Mouse (Mus musculus): Measurements from ENCODE around the gene 4930452B06Rik. TPM values are rescaled to one million over a fixed set of nuclear protein-coding genes. Genes with fewer than 3 reads are reported as not detected.
"Not testable (repeated sequence)": the region's sequence is repeated elsewhere in the genome, so short reads cannot be mapped to it uniquely, and the experiment has no call there.

The 4930452B06Rik gene
- polyA plus RNA-seq, 1 experiment from 2014 or later = 15.4 TPM

DNA sequence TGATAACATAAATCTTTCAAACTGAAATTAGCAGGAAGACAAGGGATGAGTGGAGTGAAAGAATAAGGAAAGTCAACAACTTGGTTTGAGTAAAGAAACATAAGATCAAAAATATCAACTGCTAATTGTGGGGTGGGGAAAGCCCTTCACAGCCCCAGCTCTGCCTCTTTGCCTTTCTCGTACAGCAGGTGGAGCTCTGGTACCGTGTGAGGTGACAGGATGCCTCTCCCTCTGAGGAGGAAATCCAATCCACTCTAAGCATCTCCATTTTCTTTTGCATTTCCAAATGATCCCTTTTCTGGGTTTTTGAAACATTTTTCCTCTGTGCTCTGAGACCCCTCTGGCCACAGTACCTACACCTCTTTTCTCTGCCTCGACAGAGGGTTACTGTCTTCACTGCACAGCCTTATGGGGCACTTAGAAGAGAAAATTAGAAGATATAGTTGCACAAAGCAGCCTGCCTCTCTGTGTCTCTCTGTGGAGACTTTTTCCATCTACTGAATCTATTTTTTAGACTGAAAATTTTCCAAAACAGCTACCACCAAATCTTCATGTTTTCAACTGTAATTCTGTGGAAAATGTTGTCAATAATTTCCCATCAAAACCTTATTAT is 57.4 kb downstream of the 4930452B06Rik start:
- no peak overlapping the region for H3K4me2 ChIP-seq (ENCODE audit: low read depth, low read length, severe bottlenecking)
- H3K4me1 ChIP-seq (replicated peaks; ENCODE audit: control insufficient read depth, insufficient read depth, low read length) = no peaks in the 10 kb centered on the region
- no peaks in the 10 kb centered on the region for H3K27me3 ChIP-seq (ENCODE audit: control insufficient read depth, insufficient read depth, low read length)
- no peaks in the 10 kb centered on the region for H3K9me3 ChIP-seq (ENCODE audit: control insufficient read depth, low read length)
- H3K9ac ChIP-seq (ENCODE audit: low read length) = no peak overlapping the region
- no peak overlapping the region for H3K4me3 ChIP-seq (ENCODE audit: low read depth, low read length)
- H3K27ac ChIP-seq (ENCODE audit: low read depth, low read length) = no peak overlapping the region
- WGBS = 3% methylated on average over 3 of the region's 3 CpGs
- H3K36me3 ChIP-seq (ENCODE audit: control insufficient read depth, insufficient read depth, low read length) = no peaks in the 10 kb centered on the region
- ATAC-seq (replicated peaks; ENCODE audit: low FRiP score) (peak; percentile 74), DNase-seq (ENCODE audit: low spot score) (peak; percentile 71)

DNA sequence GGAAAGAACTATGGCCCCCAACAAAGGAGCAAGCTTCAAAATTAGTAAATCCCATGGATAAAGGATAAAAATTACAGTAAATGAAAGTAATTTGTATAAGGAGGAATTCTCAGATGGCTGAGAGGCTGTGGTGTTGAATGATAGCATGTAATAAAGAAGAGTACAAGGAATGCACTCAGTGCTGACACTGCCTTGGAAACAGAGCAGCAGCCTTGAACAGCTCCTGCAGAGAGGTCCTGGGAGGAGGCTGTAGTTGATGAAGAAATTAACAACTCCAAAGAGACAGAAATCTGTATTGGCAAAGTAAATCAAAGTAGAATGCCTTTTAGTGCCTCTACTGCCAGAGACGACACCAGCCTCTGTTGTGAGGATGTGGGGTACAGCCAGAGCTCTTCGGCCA is 61.1 kb downstream of the 4930452B06Rik start:
- H3K4me2 ChIP-seq (ENCODE audit: low read depth, low read length, severe bottlenecking) = no peak overlapping the region
- no peak overlapping the region for H3K27ac ChIP-seq (ENCODE audit: low read depth, low read length)
- H3K9me3 ChIP-seq (ENCODE audit: control insufficient read depth, low read length) = no peaks in the 10 kb centered on the region
- H3K4me1 ChIP-seq (replicated peaks; ENCODE audit: control insufficient read depth, insufficient read depth, low read length) = no peaks in the 10 kb centered on the region
- DNase-seq (ENCODE audit: low spot score) (no peak), ATAC-seq (replicated peaks; ENCODE audit: low FRiP score) (no peak)
- no peaks in the 10 kb centered on the region for H3K27me3 ChIP-seq (ENCODE audit: control insufficient read depth, insufficient read depth, low read length)
- H3K4me3 ChIP-seq (ENCODE audit: low read depth, low read length) = no peak overlapping the region
- no peak overlapping the region for H3K9ac ChIP-seq (ENCODE audit: low read length)
- 87% methylated on average over 2 of the region's 2 CpGs for WGBS
- no peaks in the 10 kb centered on the region for H3K36me3 ChIP-seq (ENCODE audit: control insufficient read depth, insufficient read depth, low read length)

- Histone ChIP-seq H3K27ac (ENCODE audit: low read depth, low read length) (no peak overlapping the region), H3K36me3 (ENCODE audit: control insufficient read depth, insufficient read depth, low read length) (no peaks in the 10 kb centered on the region), H3K4me2 (ENCODE audit: low read depth, low read length, severe bottlenecking) (no peak overlapping the region), H3K27me3 (ENCODE audit: control insufficient read depth, insufficient read depth, low read length) (no peaks in the 10 kb centered on the region), H3K9me3 (ENCODE audit: control insufficient read depth, low read length) (no peaks in the 10 kb centered on the region), H3K4me3 (ENCODE audit: low read depth, low read length) (no peak overlapping the region), H3K4me1 (replicated peaks; ENCODE audit: control insufficient read depth, insufficient read depth, low read length) (no peaks in the 10 kb centered on the region), H3K9ac (ENCODE audit: low read length) (no peak overlapping the region)
- ATAC-seq (replicated peaks; ENCODE audit: low FRiP score) = no peak
- DNase-seq (ENCODE audit: low spot score) = no peak
- 94% methylated on average over 1 of the region's 1 CpGs for WGBS
These were observed 81.0 kb downstream of the 4930452B06Rik start for GRCm38 (mm10) chr14:8585031-8585430.

DNA sequence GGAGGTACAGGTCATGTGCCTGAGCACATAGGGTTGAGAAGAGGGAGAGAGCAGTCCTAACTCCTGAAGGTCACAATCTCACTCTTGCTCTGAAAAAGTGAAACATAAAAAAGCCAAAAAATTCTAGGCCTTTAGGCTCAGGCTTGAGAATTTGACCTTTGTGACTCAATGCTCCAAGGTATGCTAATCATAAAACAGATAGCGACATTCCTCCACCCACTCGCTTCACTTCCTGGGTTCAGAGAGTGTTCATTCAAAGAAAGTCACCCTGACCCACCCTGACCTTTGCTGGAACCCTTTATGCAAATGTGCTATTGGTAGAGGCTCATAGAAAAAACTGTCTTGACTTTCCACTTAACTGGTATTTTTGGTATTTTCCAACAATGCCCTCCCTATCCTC is 115.0 kb downstream of the 4930452B06Rik start:
- not testable (repeated sequence) for ATAC-seq (replicated peaks; ENCODE audit: low FRiP score); H3K9me3 ChIP-seq (ENCODE audit: control insufficient read depth, low read length); H3K4me1 ChIP-seq (replicated peaks; ENCODE audit: control insufficient read depth, insufficient read depth, low read length); H3K4me3 ChIP-seq (ENCODE audit: low read depth, low read length); H3K27ac ChIP-seq (ENCODE audit: low read depth, low read length); DNase-seq (ENCODE audit: low spot score); H3K36me3 ChIP-seq (ENCODE audit: control insufficient read depth, insufficient read depth, low read length); H3K27me3 ChIP-seq (ENCODE audit: control insufficient read depth, insufficient read depth, low read length); H3K9ac ChIP-seq (ENCODE audit: low read length); H3K4me2 ChIP-seq (ENCODE audit: low read depth, low read length, severe bottlenecking)
- WGBS = 72% methylated on average over 2 of the region's 2 CpGs

DNA sequence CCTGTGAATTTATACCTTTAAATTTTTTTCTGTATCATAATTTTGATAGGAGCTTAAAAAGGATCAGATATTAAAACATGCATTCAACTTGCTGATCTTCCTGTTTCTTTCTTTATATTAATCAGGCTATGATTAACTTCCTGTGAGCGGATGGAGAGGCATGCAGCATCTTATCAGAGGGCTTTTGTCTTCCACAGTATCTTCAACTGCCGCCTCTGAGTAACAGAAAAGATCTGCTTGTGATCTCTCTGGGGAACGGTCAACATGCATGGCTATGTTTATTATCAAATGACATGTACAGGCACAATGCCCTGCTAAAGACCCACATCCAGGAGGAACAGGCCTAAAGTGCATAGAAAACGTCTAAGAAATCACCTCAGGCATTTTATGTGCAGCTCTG is 116.9 kb downstream of the 4930452B06Rik start:
- 77% methylated on average over 4 of the region's 4 CpGs for WGBS
- no peaks in the 10 kb centered on the region for H3K27me3 ChIP-seq (ENCODE audit: control insufficient read depth, insufficient read depth, low read length)
- H3K36me3 ChIP-seq (ENCODE audit: control insufficient read depth, insufficient read depth, low read length) = no peaks in the 10 kb centered on the region
- no peak overlapping the region for H3K9ac ChIP-seq (ENCODE audit: low read length)
- H3K4me2 ChIP-seq (ENCODE audit: low read depth, low read length, severe bottlenecking) = no peak overlapping the region
- H3K4me1 ChIP-seq (replicated peaks; ENCODE audit: control insufficient read depth, insufficient read depth, low read length) = no peaks in the 10 kb centered on the region
- no peak overlapping the region for H3K27ac ChIP-seq (ENCODE audit: low read depth, low read length)
- no peak overlapping the region for H3K4me3 ChIP-seq (ENCODE audit: low read depth, low read length)
- DNase-seq (ENCODE audit: low spot score) (no peak), ATAC-seq (replicated peaks; ENCODE audit: low FRiP score) (no peak)
- H3K9me3 ChIP-seq (ENCODE audit: control insufficient read depth, low read length) = no peaks in the 10 kb centered on the region

DNA sequence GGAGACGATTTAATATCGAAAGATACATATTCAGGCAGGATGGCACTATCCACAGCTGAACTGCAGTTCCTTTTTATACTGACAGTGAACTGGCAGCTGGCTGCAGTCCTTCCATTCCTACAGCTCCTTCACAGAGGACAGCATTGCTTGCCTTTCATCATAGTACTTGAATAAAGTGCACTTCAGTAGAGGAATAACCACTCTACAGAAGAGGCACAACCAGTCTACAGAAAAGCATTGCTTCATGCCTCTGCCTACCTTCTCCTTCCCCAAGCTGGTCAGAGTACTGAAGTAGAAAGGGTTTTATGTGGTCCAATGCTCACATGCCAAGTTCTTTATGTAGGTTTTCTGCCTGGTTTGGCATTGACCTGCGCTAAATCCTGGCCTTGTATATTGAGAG is 130.0 kb downstream of the 4930452B06Rik start:
- WGBS = 93% methylated on average over 3 of the region's 3 CpGs
- Histone ChIP-seq H3K9ac (ENCODE audit: low read length) (no peak overlapping the region), H3K9me3 (ENCODE audit: control insufficient read depth, low read length) (no peaks in the 10 kb centered on the region), H3K27ac (ENCODE audit: low read depth, low read length) (no peak overlapping the region), H3K4me3 (ENCODE audit: low read depth, low read length) (no peak overlapping the region), H3K4me1 (replicated peaks; ENCODE audit: control insufficient read depth, insufficient read depth, low read length) (no peaks in the 10 kb centered on the region), H3K27me3 (ENCODE audit: control insufficient read depth, insufficient read depth, low read length) (no peaks in the 10 kb centered on the region), H3K4me2 (ENCODE audit: low read depth, low read length, severe bottlenecking) (no peak overlapping the region), H3K36me3 (ENCODE audit: control insufficient read depth, insufficient read depth, low read length) (no peaks in the 10 kb centered on the region)
- ATAC-seq (replicated peaks; ENCODE audit: low FRiP score) (no peak), DNase-seq (ENCODE audit: low spot score) (no peak)

DNA sequence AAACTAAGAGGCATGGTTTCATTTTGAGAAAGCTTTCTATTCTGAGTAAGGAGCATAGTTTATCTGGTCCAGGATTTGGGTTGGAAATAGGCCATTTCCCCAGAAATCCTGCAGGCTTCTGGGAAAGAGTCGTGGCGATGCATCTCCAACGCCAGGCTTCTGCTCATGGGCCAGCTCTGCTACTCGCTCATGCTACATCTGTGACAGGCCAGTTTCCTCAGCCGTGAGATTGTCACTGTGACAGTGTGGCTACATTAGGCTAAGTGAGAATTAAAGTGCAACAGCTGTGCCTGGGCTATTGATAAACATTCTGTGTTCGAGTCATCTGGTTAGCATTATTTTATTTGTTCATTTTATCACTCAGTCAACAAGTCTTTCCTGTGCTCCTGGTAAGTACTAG is 140.8 kb downstream of the 4930452B06Rik start:
- Histone ChIP-seq H3K27ac (ENCODE audit: low read depth, low read length) (no peak overlapping the region), H3K9me3 (ENCODE audit: control insufficient read depth, low read length) (peaks cover 3% of the 10 kb centered on the region; the same call in 1 of the 2 replicates), H3K9ac (ENCODE audit: low read length) (no peak overlapping the region), H3K4me2 (ENCODE audit: low read depth, low read length, severe bottlenecking) (no peak overlapping the region), H3K4me3 (ENCODE audit: low read depth, low read length) (no peak overlapping the region), H3K27me3 (ENCODE audit: control insufficient read depth, insufficient read depth, low read length) (no peaks in the 10 kb centered on the region), H3K36me3 (ENCODE audit: control insufficient read depth, insufficient read depth, low read length) (no peaks in the 10 kb centered on the region), H3K4me1 (replicated peaks; ENCODE audit: control insufficient read depth, insufficient read depth, low read length) (no peaks in the 10 kb centered on the region)
- ATAC-seq (replicated peaks; ENCODE audit: low FRiP score) (no peak), DNase-seq (ENCODE audit: low spot score) (no peak)
- 88% methylated on average over 6 of the region's 6 CpGs for WGBS

- Histone ChIP-seq H3K27me3 (ENCODE audit: control insufficient read depth, insufficient read depth, low read length) (no peaks in the 10 kb centered on the region), H3K4me1 (replicated peaks; ENCODE audit: control insufficient read depth, insufficient read depth, low read length) (no peaks in the 10 kb centered on the region), H3K4me2 (ENCODE audit: low read depth, low read length, severe bottlenecking) (no peak overlapping the region), H3K9me3 (ENCODE audit: control insufficient read depth, low read length) (no peaks in the 10 kb centered on the region), H3K36me3 (ENCODE audit: control insufficient read depth, insufficient read depth, low read length) (no peaks in the 10 kb centered on the region), H3K9ac (ENCODE audit: low read length) (no peak overlapping the region), H3K27ac (ENCODE audit: low read depth, low read length) (no peak overlapping the region), H3K4me3 (ENCODE audit: low read depth, low read length) (no peak overlapping the region)
- WGBS = 83% methylated on average over 6 of the region's 6 CpGs
- DNase-seq (ENCODE audit: low spot score) (no peak), ATAC-seq (replicated peaks; ENCODE audit: low FRiP score) (no peak)
These were observed 148.4 kb downstream of the 4930452B06Rik start for GRCm38 (mm10) chr14:8517681-8518080.

GRCm38 (mm10) chr14:8514071-8514470 is 152.0 kb downstream of the 4930452B06Rik start:
- no peaks in the 10 kb centered on the region for H3K9me3 ChIP-seq (ENCODE audit: control insufficient read depth, low read length)
- H3K4me2 ChIP-seq (ENCODE audit: low read depth, low read length, severe bottlenecking) = no peak overlapping the region
- H3K9ac ChIP-seq (ENCODE audit: low read length) = no peak overlapping the region
- H3K27ac ChIP-seq (ENCODE audit: low read depth, low read length) = no peak overlapping the region
- WGBS = 91% methylated on average over 3 of the region's 3 CpGs
- no peak overlapping the region for H3K4me3 ChIP-seq (ENCODE audit: low read depth, low read length)
- ATAC-seq (replicated peaks; ENCODE audit: low FRiP score) (no peak), DNase-seq (ENCODE audit: low spot score) (no peak)
- no peaks in the 10 kb centered on the region for H3K4me1 ChIP-seq (replicated peaks; ENCODE audit: control insufficient read depth, insufficient read depth, low read length)
- no peaks in the 10 kb centered on the region for H3K36me3 ChIP-seq (ENCODE audit: control insufficient read depth, insufficient read depth, low read length)
- no peaks in the 10 kb centered on the region for H3K27me3 ChIP-seq (ENCODE audit: control insufficient read depth, insufficient read depth, low read length)
